Mouse (Mus musculus): ENCODE results near the gene Zfp217. TPM values are rescaled to one million over a fixed set of nuclear protein-coding genes. Genes with fewer than 3 reads are reported as not detected.

Gene Zfp217
- total RNA-seq, 2 experiments from 2014 or later = 2.6 to 2.7 TPM

GRCm38 (mm10) chr2:170110306-170110705, 37.6 kb downstream of the Zfp217 start:
- intact Hi-C loops (cut with DNase I) = loop anchor here (10.0 kb wide), 2 partner anchors 144 to 174 kb away; no protein-coding TSS in a partner anchor
- DNase-seq (ENCODE audit: low spot score in 2 of 2) = no peak

GRCm38 (mm10) chr2:170109528-170109927, 38.4 kb downstream of the Zfp217 start:
- DNase-seq (ENCODE audit: low spot score in 2 of 2) = no peak
- intact Hi-C loops (cut with DNase I) = no loop called here

- no peak for DNase-seq (ENCODE audit: low spot score in 2 of 2)
- intact Hi-C loops (cut with DNase I) = no loop called here
Measured at GRCm38 (mm10) chr2:170107791-170108190, 40.1 kb downstream of the Zfp217 start.

- no peak for DNase-seq (ENCODE audit: low spot score in 2 of 2)
- intact Hi-C loops (cut with DNase I) = no loop called here
Measured at GRCm38 (mm10) chr2:170106000-170106399, 41.9 kb downstream of the Zfp217 start.

GRCm38 (mm10) chr2:170104396-170104795, 43.5 kb downstream of the Zfp217 start:
- intact Hi-C loops (cut with DNase I) = loop anchor here (5.0 kb wide), 1 partner anchor 1112 kb away; no protein-coding TSS in a partner anchor

GRCm38 (mm10) chr2:170103852-170104251, 44.1 kb downstream of the Zfp217 start:
- intact Hi-C loops (cut with DNase I) = loop anchor here (5.0 kb wide), 1 partner anchor 1112 kb away; no protein-coding TSS in a partner anchor
- peak; percentile 35 to 43 for DNase-seq (ENCODE audit: low spot score in 2 of 2)

More at GRCm38 (mm10) chr2:170104396-170104795, 43.5 kb downstream of the Zfp217 start:
- no peak for DNase-seq (ENCODE audit: low spot score in 2 of 2)

GRCm38 (mm10) chr2:170103341-170103740, 44.6 kb downstream of the Zfp217 start:
- DNase-seq (ENCODE audit: low spot score in 2 of 2) = no peak
- intact Hi-C loops (cut with DNase I) = loop anchor here (5.0 kb wide), 1 partner anchor 1111 kb away; no protein-coding TSS in a partner anchor

- no peak for DNase-seq (ENCODE audit: low spot score in 2 of 2)
- intact Hi-C loops (cut with DNase I) = loop anchor here (2.0 to 5.0 kb wide), 2 partner anchors 1041 to 1110 kb away; no protein-coding TSS in a partner anchor
Measured at GRCm38 (mm10) chr2:170101932-170102331, 46.0 kb downstream of the Zfp217 start.

GRCm38 (mm10) chr2:170101132-170101531, 46.8 kb downstream of the Zfp217 start:
- intact Hi-C loops (cut with DNase I) = loop anchor here (2.0 to 5.0 kb wide), 2 partner anchors 1040 to 1109 kb away; no protein-coding TSS in a partner anchor
- peak; percentile 85 to 88 for DNase-seq (ENCODE audit: low spot score in 2 of 2)

- DNase-seq (ENCODE audit: low spot score in 2 of 2) = no peak
- intact Hi-C loops (cut with DNase I) = no loop called here
Measured at GRCm38 (mm10) chr2:170094871-170095270, 53.0 kb downstream of the Zfp217 start.

GRCm38 (mm10) chr2:170094220-170094619, 53.7 kb downstream of the Zfp217 start:
- intact Hi-C loops (cut with DNase I) = no loop called here
- no peak for DNase-seq (ENCODE audit: low spot score in 2 of 2)

- intact Hi-C loops (cut with DNase I) = no loop called here
- DNase-seq (ENCODE audit: low spot score in 2 of 2) = no peak
Measured at GRCm38 (mm10) chr2:170091563-170092443, 56.1 kb downstream of the Zfp217 start.

GRCm38 (mm10) chr2:170078442-170079017, 69.4 kb downstream of the Zfp217 start:
- intact Hi-C loops (cut with DNase I) = no loop called here
- no peak for DNase-seq (ENCODE audit: low spot score in 2 of 2)

- intact Hi-C loops (cut with DNase I) = no loop called here
- DNase-seq (ENCODE audit: low spot score in 2 of 2) = no peak
Measured at GRCm38 (mm10) chr2:170078041-170078440, 69.9 kb downstream of the Zfp217 start.

- no peak for DNase-seq (ENCODE audit: low spot score in 2 of 2)
- intact Hi-C loops (cut with DNase I) = no loop called here
Measured at GRCm38 (mm10) chr2:170076941-170077490, 70.9 kb downstream of the Zfp217 start.

- intact Hi-C loops (cut with DNase I) = no loop called here
- DNase-seq (ENCODE audit: low spot score in 2 of 2) = no peak
Measured at GRCm38 (mm10) chr2:170070641-170071241, 77.2 kb downstream of the Zfp217 start.

- intact Hi-C loops (cut with DNase I) = no loop called here
- DNase-seq (ENCODE audit: low spot score in 2 of 2) = no peak
Measured at GRCm38 (mm10) chr2:170069976-170070375, 77.9 kb downstream of the Zfp217 start.

- DNase-seq (ENCODE audit: low spot score in 2 of 2) = no peak
- intact Hi-C loops (cut with DNase I) = no loop called here
Measured at GRCm38 (mm10) chr2:170062378-170062777, 85.5 kb downstream of the Zfp217 start.

- intact Hi-C loops (cut with DNase I) = no loop called here
- no peak for DNase-seq (ENCODE audit: low spot score in 2 of 2)
Measured at GRCm38 (mm10) chr2:170060066-170060465, 87.8 kb downstream of the Zfp217 start.

- intact Hi-C loops (cut with DNase I) = no loop called here
- DNase-seq (ENCODE audit: low spot score in 2 of 2) = no peak
Measured at GRCm38 (mm10) chr2:170058774-170059173, 89.1 kb downstream of the Zfp217 start.

All from left cerebral cortex, postnatal 36 days (tissue).